In genomic region chr1:64779863-64780262, GRCm38 (mm10) we compare ENCODE assay signal across 15 mouse cellular contexts. TPM values are rescaled to one million over a fixed set of nuclear protein-coding genes. Genes with fewer than 3 reads are reported as not detected.
A peak's percentile ranks its signal among the peaks of the same experiment; 100 is the strongest.
DNase-seq lines count a peak whose midpoint lies in the region; ATAC-seq lines count a peak whose summit lies in the region.
"Had no signal": no experiment of that assay in that cellular context is flagged by ENCODE, and none has a peak within 500 bp of the region (broad histone marks: within the 10 kb centered on the region; RNA-seq: fewer than 3 reads in every experiment).

No protein-coding gene starts in this region.

- 34% methylated on average over 12 of the region's 12 CpGs for WGBS in neural tube, embryonic 11.5 days
- 2% methylated on average over 12 of the region's 12 CpGs for WGBS in forebrain, embryonic 14.5 days
- WGBS in midbrain, embryonic 11.5 days = 41% methylated on average over 12 of the region's 12 CpGs

- peaks cover 5% of the 10 kb centered on the region; the same call in 1 of the 2 replicates for H3K4me1 ChIP-seq in neural tube, embryonic 11.5 days (ENCODE audit: control insufficient read depth, insufficient read depth, low read length)
- H3K4me1 ChIP-seq in forebrain, embryonic 14.5 days (ENCODE audit: control insufficient read depth, insufficient read depth, low read length) = peaks cover 11% of the 10 kb centered on the region
- H3K4me1 ChIP-seq in midbrain, embryonic 11.5 days (ENCODE audit: control insufficient read depth, insufficient read depth, low read length) = 0 out of 2 replicates have a peak, but pooled peaks cover 5% of the 10 kb centered on the region

- H3K4me3 ChIP-seq in neural tube, embryonic 11.5 days (ENCODE audit: low read depth, low read length) = no peak overlapping the region
- 0 out of 2 replicates have a peak overlapping the region, but pooled peaks have one; percentile 8 for H3K4me3 ChIP-seq in forebrain, embryonic 14.5 days (ENCODE audit: low read depth, low read length)
- H3K4me3 ChIP-seq in midbrain, embryonic 11.5 days (ENCODE audit: low read depth, low read length) = no peak overlapping the region
- H3K4me3 ChIP-seq: gastrocnemius, adult 2 months; limb, embryonic 15.5 days had no signal

- no peaks in the 10 kb centered on the region for H3K36me3 ChIP-seq in neural tube, embryonic 11.5 days (ENCODE audit: control insufficient read depth, insufficient read depth, low read length)
- H3K36me3 ChIP-seq in forebrain, embryonic 14.5 days (ENCODE audit: control insufficient read depth, insufficient read depth, low read length) = no peaks in the 10 kb centered on the region
- no peaks in the 10 kb centered on the region for H3K36me3 ChIP-seq in midbrain, embryonic 11.5 days (ENCODE audit: control insufficient read depth, insufficient read depth, low read length)
- H3K36me3 ChIP-seq: limb, embryonic 15.5 days had no signal

- H3K9ac ChIP-seq in neural tube, embryonic 11.5 days (ENCODE audit: low read length) = no peak overlapping the region; the same call in 1 of the 2 replicates
- no peak overlapping the region for H3K9ac ChIP-seq in forebrain, embryonic 14.5 days (ENCODE audit: low read length)
- H3K9ac ChIP-seq in midbrain, embryonic 11.5 days (ENCODE audit: low read length) = no peak overlapping the region
- H3K9ac ChIP-seq: limb, embryonic 15.5 days had no signal

- ATAC-seq in neural tube, embryonic 11.5 days (ENCODE audit: insufficient read depth, low FRiP score, low TSS enrichment) = no peak
- peak; percentile 81 for ATAC-seq in forebrain, embryonic 14.5 days
- no peak for ATAC-seq in midbrain, embryonic 11.5 days (ENCODE audit: low FRiP score)
- ATAC-seq in megakaryocyte-erythroid progenitor cell, adult 5-6 weeks (replicated peaks; ENCODE audit: low FRiP score, low TSS enrichment, poor library complexity, severe bottlenecking) = no peak
- ATAC-seq: Patski had no signal

- no peaks in the 10 kb centered on the region for H3K9me3 ChIP-seq in neural tube, embryonic 11.5 days (ENCODE audit: control insufficient read depth, low read length)
- H3K9me3 ChIP-seq in forebrain, embryonic 14.5 days (replicated peaks; ENCODE audit: control insufficient read depth, low read length) = no peaks in the 10 kb centered on the region; the same call in 1 of the 2 replicates
- no peaks in the 10 kb centered on the region for H3K9me3 ChIP-seq in midbrain, embryonic 11.5 days (ENCODE audit: control insufficient read depth, low read length)
- H3K9me3 ChIP-seq: limb, embryonic 15.5 days had no signal

- H3K4me2 ChIP-seq in neural tube, embryonic 11.5 days (ENCODE audit: low read depth) = peak overlapping the region; percentile 39
- peak overlapping the region; percentile 34 for H3K4me2 ChIP-seq in forebrain, embryonic 14.5 days (ENCODE audit: low read length)
- 0 out of 2 replicates have a peak overlapping the region, but pooled peaks have one; percentile 1 for H3K4me2 ChIP-seq in midbrain, embryonic 11.5 days
- H3K4me2 ChIP-seq: limb, embryonic 15.5 days had no signal

- H3K27ac ChIP-seq in neural tube, embryonic 11.5 days (ENCODE audit: low read depth, low read length) = no peak overlapping the region
- H3K27ac ChIP-seq in forebrain, embryonic 14.5 days (ENCODE audit: low read depth, low read length) = no peak overlapping the region
- no peak overlapping the region for H3K27ac ChIP-seq in midbrain, embryonic 11.5 days (ENCODE audit: low read depth, low read length)
- H3K27ac ChIP-seq: gastrocnemius, adult 2 months; limb, embryonic 15.5 days had no signal

- DNase-seq in neural tube, embryonic 11.5 days (ENCODE audit: low spot score) = peak; percentile 44
- no peak for DNase-seq in neural tube, embryonic 10.5 days (ENCODE audit: extremely low spot score, low spot score)
- DNase-seq in forebrain, embryonic 14.5 days (ENCODE audit: low spot score) = peak; percentile 79
- peak; percentile 86 for DNase-seq in midbrain, embryonic 11.5 days (ENCODE audit: low spot score, missing footprints)
- DNase-seq in layer of hippocampus, adult 18-20 months (ENCODE audit: low spot score in 2 of 2) = no peak
- no peak for DNase-seq in heart, postnatal 10 days
- no peak for DNase-seq in layer of hippocampus, postnatal 10 days (ENCODE audit: low spot score in 2 of 2)
- DNase-seq: gastrocnemius, adult 2 months; kidney, adult 18-20 months; layer of hippocampus, adult 9-11 months; lung, postnatal 14 days; thymus, postnatal 36 days had no signal

- intact Hi-C loops in heart, postnatal 10 days (cut with DNase I) = no loop called here

- H3K27me3 ChIP-seq in neural tube, embryonic 11.5 days (ENCODE audit: control insufficient read depth, insufficient read depth, low read length) = no peaks in the 10 kb centered on the region
- H3K27me3 ChIP-seq in forebrain, embryonic 14.5 days (replicated peaks; ENCODE audit: control insufficient read depth, insufficient read depth, low read length) = peaks cover 27% of the 10 kb centered on the region
- no peaks in the 10 kb centered on the region for H3K27me3 ChIP-seq in midbrain, embryonic 11.5 days (ENCODE audit: control insufficient read depth, insufficient read depth, low read length)
- H3K27me3 ChIP-seq: limb, embryonic 15.5 days; Patski had no signal

RNA-seq across cellular contexts. Expression of gene Fzd5, which starts 42.3 kb away (rescaled TPM):
- polyA plus RNA-seq in neural tube, embryonic 11.5 days (2014; fragmentation: Nextera tagmentation; extraction: Ambion mirVana) = 0.37 and 0.49 TPM in 2 replicates
- 0.88 and 0.91 TPM in 2 replicates for polyA plus RNA-seq in forebrain, embryonic 14.5 days (2014; fragmentation: Nextera tagmentation; extraction: Ambion mirVana)
- 0.18 and 0.52 TPM in 2 replicates for polyA plus RNA-seq in midbrain, embryonic 11.5 days (2014; fragmentation: Nextera tagmentation; extraction: Ambion mirVana)
- 0.52 and 1.5 TPM in 2 replicates for total RNA-seq in megakaryocyte-erythroid progenitor cell, adult 5-6 weeks (2014; fragmentation: Nextera tagmentation)
- 2.0 and 2.6 TPM in 2 replicates for total RNA-seq in megakaryocyte-erythroid progenitor cell, adult 5-6 weeks (2017)
- 1 to 10 TPM; 1.0 to 1.3 TPM for total RNA-seq in layer of hippocampus, adult 18-20 months (2021)
- 1 to 10 TPM; 6.4 to 7.9 TPM for total RNA-seq in heart, postnatal 10 days (2021)
- 1 to 10 TPM in 1 of 2 experiments, under 1 TPM in 1; 0.83 to 1.0 TPM for total RNA-seq in layer of hippocampus, postnatal 10 days (2021)

Comparison
In these comparisons a context has a peak if more than half of its experiments do, and no peak if none do; other contexts are left out.
1. DNase-seq: peak in neural tube, embryonic 11.5 days (single experiment), forebrain, embryonic 14.5 days (single experiment) and midbrain, embryonic 11.5 days (single experiment); none in neural tube, embryonic 10.5 days (single experiment), layer of hippocampus, adult 18-20 months (0 of 2), heart, postnatal 10 days (0 of 2) and layer of hippocampus, postnatal 10 days (0 of 2).
2. Peak in every context shown above with its lines, with median percentiles within 50 percentile points of each other: H3K4me2 ChIP-seq.